Mouse (Mus musculus) liver, embryonic 14.5 days (tissue): ENCODE data around the gene Prr12. TPM values are rescaled to one million over a fixed set of nuclear protein-coding genes. Genes with fewer than 3 reads are reported as not detected.

Source experiments
- ATAC-seq: fragments of 200-750 bp; cut with Nextera tagmentation; 2 replicates; pipeline ENCODE4 v1.8.0; 2017; ENCODE audit warnings: moderate number of reproducible peaks, mild to moderate bottlenecking, moderate library complexity; ENCODE audit not compliant: insufficient read depth
- DNase-seq, 3 experiments: peaks; one replicate each; pipeline ENCODE4 v3.0.0-alpha.2; 2012 to 2013; ENCODE audit warnings: low read depth in 3 of 3, low spot score in 3 of 3
- H3K27ac ChIP-seq: fragments of 300-500 bp; sonication (generic); 2 replicates; pipeline ENCODE4 v1.5.1; 2014; ENCODE audit warnings: moderate library complexity, mild to moderate bottlenecking, control low read depth, inconsistent platforms
- H3K27me3 ChIP-seq: fragments of 300-500 bp; sonication (generic); 2 replicates; pipeline ENCODE4 v1.6.1; 2014; ENCODE audit warnings: mild to moderate bottlenecking, low read length, moderate library complexity; ENCODE audit not compliant: control insufficient read depth, insufficient read depth
- H3K36me3 ChIP-seq: fragments of 300-500 bp; sonication (generic); replicated peaks from 2 replicates; pipeline ENCODE4 v1.6.1; 2014; ENCODE audit warnings: low read depth; ENCODE audit not compliant: control insufficient read depth, insufficient read depth
- H3K4me1 ChIP-seq, 2 experiments: fragments of 200-500 bp in 1 of 2; fragments of 300-500 bp in 1 of 2; sonication (generic) in 1 of 2; replicated peaks; 2 replicates each; pipeline ENCODE4 v1.6.1; 2012 to 2014; ENCODE audit warnings: antibody characterized with exemption in 1 of 2, inconsistent platforms in 1 of 2, low read length in 1 of 2; ENCODE audit not compliant: control insufficient read depth in 2 of 2, insufficient read depth in 2 of 2
- H3K4me2 ChIP-seq: fragments of 300-500 bp; sonication (generic); 2 replicates; pipeline ENCODE4 v1.6.1; 2014; ENCODE audit warnings: low read depth, mild to moderate bottlenecking, control low read depth, moderate library complexity
- H3K4me3 ChIP-seq, 2 experiments: fragments of 200-500 bp in 1 of 2; fragments of 300-500 bp in 1 of 2; sonication (generic) in 1 of 2; 2 replicates each; pipeline ENCODE4 v1.5.1; 2012 to 2014; ENCODE audit warnings: low read depth in 2 of 2, low read length in 2 of 2, mild to moderate bottlenecking in 2 of 2, control low read depth in 1 of 2, inconsistent platforms in 1 of 2, moderate library complexity in 1 of 2; ENCODE audit not compliant: insufficient read depth in 1 of 2
- H3K9ac ChIP-seq: fragments of 300-500 bp; sonication (generic); replicated peaks from 2 replicates; pipeline ENCODE4 v1.6.1; 2014; ENCODE audit warnings: mild to moderate bottlenecking, control low read depth, moderate library complexity
- H3K9me3 ChIP-seq: fragments of 300-500 bp; sonication (generic); 2 replicates; pipeline ENCODE4 v1.6.1; 2016; ENCODE audit warnings: low read length, mixed read lengths; ENCODE audit not compliant: control insufficient read depth
- CTCF ChIP-seq: IDR thresholded peaks from 2 replicates; pipeline ENCODE4 v1.5.1; 2016; ENCODE audit warnings: antibody characterized with exemption, low read depth, control low read depth
- EP300 ChIP-seq: IDR thresholded peaks from 2 replicates; pipeline ENCODE4 v1.6.1; 2016; ENCODE audit warnings: antibody characterized with exemption, low read depth
- WGBS: fragments of 180-500 bp; shearing (Covaris S2); extraction: QIAGEN DNeasy Blood & Tissue Kit; methylation state at CpG from one replicate; pipeline ENCODE4 v1.1.7; 2014; ENCODE audit not compliant: insufficient replicate concordance; 5-methylcytosine and 5-hydroxymethylcytosine counted together
- polyA plus RNA-seq, 2 experiments: library from polyadenylated mRNA; depleted of rRNA in 1 of 2; stranded (reverse) in 1 of 2; unstranded in 1 of 2; fragments of >200 nt; fragmentation: Nextera tagmentation in 1 of 2; extraction: Ambion mirVana in 1 of 2; gene quantifications; 2 replicates each; pipeline versions ENCODE4 v1.2.1 to v1.2.3; 2012 to 2014

Gene Prr12
- polyA plus RNA-seq, 2 experiments: 1.9 to 2.6 TPM

DNA sequence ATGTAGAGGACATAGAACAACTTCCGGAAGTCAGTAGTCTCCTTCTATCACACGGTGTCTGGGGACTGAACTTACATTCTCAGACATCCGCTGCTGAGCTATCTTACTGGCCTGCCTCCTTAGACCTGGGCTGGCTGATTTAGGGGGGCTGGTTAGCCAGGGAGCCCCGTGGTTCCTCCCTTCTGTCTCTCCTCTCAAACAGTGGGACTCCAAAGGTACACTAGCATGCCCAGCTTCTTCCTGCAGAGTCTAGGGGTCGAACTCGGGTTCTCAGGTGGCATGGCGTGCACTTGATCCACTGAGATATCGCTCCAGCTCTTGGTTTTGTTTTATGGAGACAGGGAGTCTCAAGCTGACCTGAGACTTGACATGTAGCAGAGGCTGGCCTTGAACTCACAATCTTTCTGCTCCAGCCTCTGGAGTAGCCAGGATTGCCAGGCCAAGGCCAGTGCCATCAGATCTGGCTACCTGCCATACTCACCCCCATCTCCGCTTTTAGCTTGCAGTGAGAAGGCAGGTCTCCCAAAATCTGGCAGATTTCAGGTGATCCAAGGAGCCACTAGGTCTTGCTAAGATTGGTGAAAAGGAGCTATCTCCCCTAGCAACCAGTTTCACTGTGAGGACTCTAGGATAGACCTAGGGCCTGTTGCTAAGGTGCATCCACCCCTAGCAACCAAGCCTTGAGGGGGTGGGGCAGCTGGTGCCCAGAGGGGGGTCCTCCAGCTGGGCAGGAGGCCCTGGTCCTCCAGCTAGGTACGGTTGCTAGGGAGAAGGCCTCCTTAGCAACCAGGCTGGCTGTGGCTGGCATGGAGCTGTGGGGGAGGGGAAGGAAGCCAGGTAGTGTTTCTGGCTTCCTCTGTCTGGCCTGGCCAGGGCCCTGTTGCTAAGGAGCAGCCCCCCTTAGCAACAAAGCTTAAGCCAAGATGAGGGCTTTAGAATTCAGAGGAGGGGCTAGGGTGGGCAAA, 6.2 kb upstream of the Prr12 start:
- Histone ChIP-seq H3K9ac (no peak overlapping the region), H3K4me2 (no peak overlapping the region), H3K27ac (no peak overlapping the region), H3K4me1 (peaks cover 16 to 19% of the 10 kb centered on the region in 2 experiments), H3K27me3 (no peaks in the 10 kb centered on the region), H3K4me3 (no peak overlapping the region), H3K36me3 (no peaks in the 10 kb centered on the region), H3K9me3 (no peaks in the 10 kb centered on the region)
- 61% methylated on average over 10 of the region's 10 CpGs for WGBS
- DNase-seq: no peak
- no peak for ATAC-seq
- TF ChIP-seq CTCF (no peak), EP300 (no peak)

DNA sequence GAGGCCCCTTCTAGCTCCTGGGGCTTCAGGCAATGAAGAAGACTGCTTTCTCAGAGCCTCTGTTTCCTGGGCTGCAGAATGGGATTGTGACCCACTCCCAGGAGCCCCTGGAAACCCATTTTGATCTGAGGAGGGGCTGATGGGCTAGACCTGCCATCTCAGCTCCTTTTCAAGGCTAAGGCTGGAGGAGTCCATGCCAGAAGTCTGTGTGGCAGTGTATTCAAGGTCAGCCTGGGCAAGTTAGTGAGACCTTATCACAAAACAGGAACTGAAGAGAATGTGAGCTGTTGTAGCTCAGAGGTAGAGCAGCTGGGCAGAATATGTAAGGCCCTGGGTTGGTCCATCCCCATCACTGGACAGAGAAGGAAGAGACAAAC, 4.3 kb upstream of the Prr12 start:
- Histone ChIP-seq H3K4me3 (no peak overlapping the region), H3K9ac (no peak overlapping the region), H3K4me1 (peaks cover 12 to 15% of the 10 kb centered on the region in 2 experiments), H3K36me3 (no peaks in the 10 kb centered on the region), H3K27me3 (no peaks in the 10 kb centered on the region), H3K9me3 (no peaks in the 10 kb centered on the region), H3K27ac (no peak overlapping the region), H3K4me2 (no peak overlapping the region)
- no peak for ATAC-seq
- no peak for DNase-seq
- TF ChIP-seq EP300: no peak
- no peak for TF ChIP-seq CTCF

DNA sequence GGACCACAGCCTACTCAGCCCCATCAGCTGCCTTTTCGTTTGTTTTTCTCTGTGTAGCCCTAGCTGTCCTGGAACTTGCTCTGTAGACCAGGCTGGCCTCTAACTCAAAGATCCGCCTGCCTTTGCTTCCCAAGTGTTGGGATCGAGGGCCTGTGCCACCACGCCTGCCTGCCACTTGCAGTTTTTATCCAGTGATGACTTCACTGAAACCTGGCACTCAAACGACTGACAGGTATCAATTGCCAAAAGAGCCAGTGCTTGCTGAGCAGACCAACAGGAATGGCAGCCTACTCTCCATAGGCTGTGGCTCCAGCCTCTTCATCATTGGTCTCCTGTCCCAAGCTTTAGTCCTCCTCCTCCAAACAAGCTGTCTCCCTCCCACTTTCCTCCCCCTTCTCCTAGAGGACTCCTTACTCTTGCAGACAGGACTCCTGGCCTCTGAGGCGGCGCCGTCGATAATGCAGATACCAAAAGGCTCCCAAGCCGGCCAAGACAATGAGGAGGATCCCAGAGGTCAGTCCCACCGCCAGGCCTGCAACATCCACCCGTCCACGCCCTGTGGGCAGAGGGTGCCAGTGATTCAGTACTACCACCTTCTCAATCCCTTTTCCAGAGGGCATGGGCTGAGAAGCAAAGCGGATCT, 3.8 kb upstream of the Prr12 start:
- Histone ChIP-seq H3K9me3 (no peaks in the 10 kb centered on the region), H3K27me3 (no peaks in the 10 kb centered on the region), H3K4me2 (no peak overlapping the region), H3K4me1 (peaks cover 11 to 18% of the 10 kb centered on the region in 2 experiments), H3K9ac (no peak overlapping the region), H3K4me3 (no peak overlapping the region), H3K27ac (no peak overlapping the region), H3K36me3 (no peaks in the 10 kb centered on the region)
- ATAC-seq (no peak), DNase-seq (no peak)
- WGBS: 62% methylated on average over 14 of the region's 14 CpGs
- TF ChIP-seq EP300 (no peak), CTCF (no peak)

DNA sequence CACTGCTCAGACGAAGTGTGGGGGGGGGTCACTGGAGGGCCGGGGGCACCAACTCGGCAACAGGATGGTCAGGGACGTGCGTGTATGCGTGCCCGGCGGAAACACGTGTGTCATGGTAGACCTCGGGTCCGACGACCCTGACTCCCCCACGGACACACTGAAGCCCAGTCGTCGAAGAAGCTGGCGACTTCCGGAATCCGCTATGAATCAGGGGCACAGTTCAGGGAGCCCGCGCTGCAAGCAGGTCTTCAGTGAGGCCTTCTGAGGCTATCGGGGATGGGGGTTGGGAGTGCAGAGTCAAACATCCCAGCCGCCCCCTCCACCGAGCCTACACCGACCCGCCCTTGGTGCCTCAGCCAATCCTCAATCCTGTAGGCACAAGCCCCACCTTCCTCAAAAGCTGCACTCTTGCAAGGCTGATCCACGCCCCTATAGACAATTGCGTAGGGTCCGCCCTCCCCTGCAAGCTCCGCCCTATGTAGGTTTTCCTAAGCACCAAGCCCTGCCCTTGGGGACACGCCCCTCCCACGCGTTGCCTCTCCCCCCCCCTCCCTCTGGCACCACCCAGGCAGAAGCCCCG, 1.3 kb upstream of the Prr12 start:
- ATAC-seq (peak; percentile 92), DNase-seq (peak; percentile 91 to 94 (median 93))
- H3K9me3 ChIP-seq: no peaks in the 10 kb centered on the region
- WGBS: 1% methylated on average over 33 of the region's 33 CpGs
- peaks cover 14% of the 10 kb centered on the region in 2 experiments for H3K4me1 ChIP-seq
- TF ChIP-seq EP300 (no peak), CTCF (no peak)
- no peaks in the 10 kb centered on the region for H3K27me3 ChIP-seq
- peaks cover 6% of the 10 kb centered on the region; the same call in 1 of the 2 replicates for H3K36me3 ChIP-seq
- H3K27ac ChIP-seq: peak overlapping the region; percentile 58
- H3K9ac ChIP-seq: peak overlapping the region; percentile 74
- peak overlapping the region; percentile 84 for H3K4me2 ChIP-seq
- H3K4me3 ChIP-seq: peak overlapping the region; percentile 53 to 68
